Comparison of ENCODE assay signal across 11 mouse cellular contexts in the genomic region with DNA sequence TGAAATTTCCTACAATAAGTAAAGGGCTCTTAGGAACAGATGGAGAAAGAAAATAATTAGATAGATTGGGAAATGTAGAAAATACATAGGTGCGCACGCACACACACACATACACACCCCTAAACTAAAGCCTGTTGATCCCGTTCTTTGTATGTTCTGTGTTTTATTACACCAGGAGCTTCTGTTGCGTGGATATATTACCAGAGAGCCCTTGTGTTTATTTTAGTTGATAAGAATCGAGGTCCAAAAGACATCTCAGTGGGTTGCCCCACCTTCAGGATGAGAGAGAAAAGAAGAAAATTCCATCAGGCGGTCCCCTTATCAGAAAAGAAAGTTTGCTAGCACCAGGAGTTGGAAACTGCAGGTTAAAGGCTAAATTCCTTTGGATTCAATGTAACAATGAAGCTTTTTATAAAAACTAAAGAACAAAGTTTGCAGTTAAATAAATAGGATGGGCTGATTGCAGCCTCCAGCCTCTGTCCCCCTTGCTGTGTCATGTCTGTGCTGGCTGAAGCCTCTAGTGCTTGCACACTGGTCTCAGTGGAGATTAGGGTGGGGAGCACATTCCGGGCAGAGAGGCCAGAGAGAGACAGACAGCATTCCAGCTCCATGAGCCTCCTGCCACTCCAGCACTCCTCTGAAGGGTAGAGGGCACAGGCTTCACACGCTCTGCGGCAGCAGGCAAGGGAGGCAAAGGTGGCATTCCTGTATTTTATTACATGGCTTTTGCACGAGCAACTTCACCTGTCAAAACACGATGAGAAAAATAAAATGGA. TPM values are rescaled to one million over a fixed set of nuclear protein-coding genes. Genes with fewer than 3 reads are reported as not detected.
DNase-seq lines count a peak whose midpoint lies in the region; ATAC-seq lines count a peak whose summit lies in the region.
"Had no signal": no experiment of that assay in that cellular context is flagged by ENCODE, and none has a peak within 500 bp of the region (broad histone marks: within the 10 kb centered on the region; RNA-seq: fewer than 3 reads in every experiment).

No protein-coding gene starts in this region.

- peak overlapping the region; percentile 37; the same call in 1 of the 2 replicates for H3K27ac ChIP-seq in forebrain, embryonic 10.5 days
- H3K27ac ChIP-seq in forebrain, embryonic 12.5 days, result no peak overlapping the region
- H3K27ac ChIP-seq in heart, embryonic 16.5 days (ENCODE audit: low read length), result peak overlapping the region; percentile 76
- H3K27ac ChIP-seq: hindbrain, embryonic 15.5 days; neural tube, embryonic 12.5 days had no signal

- peaks cover 15% of the 10 kb centered on the region for H3K4me1 ChIP-seq in forebrain, embryonic 10.5 days
- H3K4me1 ChIP-seq in forebrain, embryonic 12.5 days, result no peaks in the 10 kb centered on the region
- peaks cover 11% of the 10 kb centered on the region for H3K4me1 ChIP-seq in heart, embryonic 16.5 days (ENCODE audit: control insufficient read depth, insufficient read depth, low read length)
- H3K4me1 ChIP-seq: hindbrain, embryonic 15.5 days; neural tube, embryonic 12.5 days had no signal

- no peak overlapping the region for H3K4me3 ChIP-seq in forebrain, embryonic 10.5 days
- H3K4me3 ChIP-seq in forebrain, embryonic 12.5 days (replicated peaks), result no peak overlapping the region
- H3K4me3 ChIP-seq in heart, embryonic 16.5 days (ENCODE audit: low read length), result no peak overlapping the region
- H3K4me3 ChIP-seq: hindbrain, embryonic 15.5 days; neural tube, embryonic 12.5 days had no signal

- H3K36me3 ChIP-seq in forebrain, embryonic 10.5 days (replicated peaks), result no peaks in the 10 kb centered on the region
- H3K36me3 ChIP-seq in forebrain, embryonic 12.5 days (replicated peaks), result no peaks in the 10 kb centered on the region
- no peaks in the 10 kb centered on the region for H3K36me3 ChIP-seq in heart, embryonic 16.5 days (ENCODE audit: control insufficient read depth, insufficient read depth)
- H3K36me3 ChIP-seq: hindbrain, embryonic 15.5 days; neural tube, embryonic 12.5 days had no signal

- H3K27me3 ChIP-seq in forebrain, embryonic 10.5 days (ENCODE audit: poor library complexity, severe bottlenecking), result no peaks in the 10 kb centered on the region
- no peaks in the 10 kb centered on the region for H3K27me3 ChIP-seq in forebrain, embryonic 12.5 days
- H3K27me3 ChIP-seq in heart, embryonic 16.5 days (ENCODE audit: control insufficient read depth, insufficient read depth, low read length), result no peaks in the 10 kb centered on the region
- H3K27me3 ChIP-seq: hindbrain, embryonic 15.5 days; neural tube, embryonic 12.5 days had no signal

- no peak for ATAC-seq in forebrain, embryonic 12.5 days (ENCODE audit: low FRiP score)
- ATAC-seq in heart, embryonic 16.5 days (replicated peaks; ENCODE audit: extremely low read depth, insufficient read depth, low FRiP score), result peak; percentile 99
- ATAC-seq in granulocyte monocyte progenitor cell, adult 5-6 weeks (replicated peaks; ENCODE audit: poor library complexity, severe bottlenecking), result no peak

- H3K4me2 ChIP-seq in forebrain, embryonic 12.5 days, result no peak overlapping the region
- no peak overlapping the region for H3K4me2 ChIP-seq in heart, embryonic 16.5 days (ENCODE audit: low read depth, low read length)
- H3K4me2 ChIP-seq: hindbrain, embryonic 15.5 days; neural tube, embryonic 12.5 days had no signal

- DNase-seq in forebrain, embryonic 10.5 days (ENCODE audit: extremely low spot score, low spot score), result no peak
- DNase-seq in ZHBTc4 (ENCODE audit: low read depth, low spot score), result peak; percentile 70
- peak; percentile 29 for DNase-seq in lung, postnatal 36 days
- no peak for DNase-seq in layer of hippocampus, adult 8-10 months (ENCODE audit: low spot score in 2 of 2)
- DNase-seq in left cerebral cortex, postnatal 36 days (ENCODE audit: low spot score in 2 of 2), result no peak
- DNase-seq: adrenal gland, adult 8-10 months had no signal

- H3K9ac ChIP-seq in forebrain, embryonic 12.5 days, result no peak overlapping the region
- H3K9ac ChIP-seq in heart, embryonic 16.5 days (ENCODE audit: low read length), result no peak overlapping the region
- H3K9ac ChIP-seq: hindbrain, embryonic 15.5 days; neural tube, embryonic 12.5 days had no signal

- no peaks in the 10 kb centered on the region for H3K9me3 ChIP-seq in forebrain, embryonic 10.5 days
- no peaks in the 10 kb centered on the region for H3K9me3 ChIP-seq in forebrain, embryonic 12.5 days
- no peaks in the 10 kb centered on the region for H3K9me3 ChIP-seq in heart, embryonic 16.5 days (replicated peaks; ENCODE audit: control insufficient read depth, low read length)
- H3K9me3 ChIP-seq: hindbrain, embryonic 15.5 days; neural tube, embryonic 12.5 days had no signal

- 62% methylated on average over 11 of the region's 11 CpGs for WGBS in forebrain, embryonic 10.5 days
- WGBS in forebrain, embryonic 12.5 days, result 64% methylated on average over 11 of the region's 11 CpGs
- 39% methylated on average over 11 of the region's 11 CpGs for WGBS in heart, embryonic 16.5 days

- intact Hi-C loops in left cerebral cortex, postnatal 36 days (cut with DNase I), result no loop called here

RNA-seq across cellular contexts. Expression of a gene that starts 21.8 kb away (rescaled TPM):
- not detected in 2 replicates for polyA plus RNA-seq in forebrain, embryonic 10.5 days (2016; fragmentation: Nextera tagmentation; extraction: Ambion mirVana)
- not detected in 2 replicates for polyA plus RNA-seq in forebrain, embryonic 12.5 days (2016; fragmentation: Nextera tagmentation; extraction: Ambion mirVana)
- not detected in 2 replicates for polyA plus RNA-seq in heart, embryonic 16.5 days (2015; fragmentation: Nextera tagmentation; extraction: Ambion mirVana)
- total RNA-seq in layer of hippocampus, adult 8-10 months (2022), result not detected
- under 1 TPM in 1 of 2 experiments, not detected in 1; 0.36 TPM for total RNA-seq in left cerebral cortex, postnatal 36 days (2021)
- not detected in 2 replicates for total RNA-seq in granulocyte monocyte progenitor cell, adult 5-6 weeks (2014; fragmentation: Nextera tagmentation)
- total RNA-seq in granulocyte monocyte progenitor cell, adult 5-6 weeks (2017), result not detected in 2 replicates
- total RNA-seq: adrenal gland, adult 8-10 months had no signal
- polyA plus RNA-seq: hindbrain, embryonic 15.5 days; neural tube, embryonic 12.5 days had no signal

Comparison
In these comparisons a context has a peak if more than half of its experiments do, and no peak if none do; other contexts are left out.
1. DNase-seq: peak in ZHBTc4 (single experiment) and lung, postnatal 36 days (single experiment); none in forebrain, embryonic 10.5 days (single experiment), layer of hippocampus, adult 8-10 months (0 of 2) and left cerebral cortex, postnatal 36 days (0 of 2).